Mouse (Mus musculus): ENCODE results near the gene Klhl3.

GRCm38 (mm10) chr13:58070504-58070903 is 42.9 kb downstream of the Klhl3 start:
- TF ChIP-seq CTCF (IDR thresholded peaks at IDR 0.05; ENCODE audit: control insufficient read depth, insufficient read depth, insufficient replicate concordance, low read depth, low read length) (no peak), POLR2A (IDR thresholded peaks at IDR 0.05; ENCODE audit: control insufficient read depth, low read depth, low read length) (no peak)
